Mouse (Mus musculus) midbrain, embryonic 16.5 days (tissue): ENCODE results near the gene Ppp2r5e. TPM values are rescaled to one million over a fixed set of nuclear protein-coding genes. Genes with fewer than 3 reads are reported as not detected.

Experiments used
- ATAC-seq: fragments of 200-750 bp; cut with Nextera tagmentation; 2 replicates; pipeline ENCODE4 v1.8.0; 2017; ENCODE audit warnings: moderate TSS enrichment
- H3K27ac ChIP-seq: fragments of 300-500 bp; sonication (generic); 2 replicates; pipeline ENCODE4 v1.5.1; 2014; ENCODE audit warnings: mild to moderate bottlenecking, low read length, mixed read lengths
- H3K27me3 ChIP-seq: fragments of 300-500 bp; sonication (generic); 2 replicates; pipeline ENCODE4 v1.6.1; 2014; ENCODE audit warnings: low read depth, low read length, mixed read lengths; ENCODE audit not compliant: control insufficient read depth, insufficient read depth
- H3K36me3 ChIP-seq: fragments of 300-500 bp; sonication (generic); 2 replicates; pipeline ENCODE4 v1.6.1; 2014; ENCODE audit warnings: mild to moderate bottlenecking, low read length, moderate library complexity, mixed read lengths; ENCODE audit not compliant: control insufficient read depth, insufficient read depth
- H3K4me1 ChIP-seq: fragments of 300-500 bp; sonication (generic); 2 replicates; pipeline ENCODE4 v1.6.1; 2014; ENCODE audit warnings: mild to moderate bottlenecking, low read length, mixed read lengths; ENCODE audit not compliant: control insufficient read depth, insufficient read depth
- H3K4me2 ChIP-seq: fragments of 300-500 bp; sonication (generic); 2 replicates; pipeline ENCODE4 v1.6.1; 2014; ENCODE audit warnings: mild to moderate bottlenecking, low read length, mixed read lengths
- H3K4me3 ChIP-seq: fragments of 300-500 bp; sonication (generic); 2 replicates; pipeline ENCODE4 v1.5.1; 2014; ENCODE audit warnings: low read depth, mild to moderate bottlenecking, low read length, moderate library complexity, mixed read lengths
- H3K9ac ChIP-seq: fragments of 300-500 bp; sonication (generic); 2 replicates; pipeline ENCODE4 v1.6.1; 2014; ENCODE audit warnings: low read depth, low read length, mixed read lengths
- H3K9me3 ChIP-seq: fragments of 300-500 bp; sonication (generic); replicated peaks from 2 replicates; pipeline ENCODE4 v1.6.1; 2014; ENCODE audit warnings: mild to moderate bottlenecking, low read length, mixed read lengths; ENCODE audit not compliant: control insufficient read depth, poor library complexity, severe bottlenecking
- WGBS: fragments of 180-500 bp; shearing (Covaris S2); extraction: QIAGEN DNeasy Blood & Tissue Kit; methylation state at CpG from one replicate; pipeline ENCODE4 v1.1.7; 2014; 5-methylcytosine and 5-hydroxymethylcytosine counted together
- polyA plus RNA-seq: library from polyadenylated mRNA; unstranded; fragments of >200 nt; fragmentation: Nextera tagmentation; extraction: Ambion mirVana; gene quantifications from 2 replicates; pipeline ENCODE4 v1.2.1, GENCODE M21; 2015

Ppp2r5e gene
- polyA plus RNA-seq: 18.1 and 18.9 TPM in 2 replicates

DNA sequence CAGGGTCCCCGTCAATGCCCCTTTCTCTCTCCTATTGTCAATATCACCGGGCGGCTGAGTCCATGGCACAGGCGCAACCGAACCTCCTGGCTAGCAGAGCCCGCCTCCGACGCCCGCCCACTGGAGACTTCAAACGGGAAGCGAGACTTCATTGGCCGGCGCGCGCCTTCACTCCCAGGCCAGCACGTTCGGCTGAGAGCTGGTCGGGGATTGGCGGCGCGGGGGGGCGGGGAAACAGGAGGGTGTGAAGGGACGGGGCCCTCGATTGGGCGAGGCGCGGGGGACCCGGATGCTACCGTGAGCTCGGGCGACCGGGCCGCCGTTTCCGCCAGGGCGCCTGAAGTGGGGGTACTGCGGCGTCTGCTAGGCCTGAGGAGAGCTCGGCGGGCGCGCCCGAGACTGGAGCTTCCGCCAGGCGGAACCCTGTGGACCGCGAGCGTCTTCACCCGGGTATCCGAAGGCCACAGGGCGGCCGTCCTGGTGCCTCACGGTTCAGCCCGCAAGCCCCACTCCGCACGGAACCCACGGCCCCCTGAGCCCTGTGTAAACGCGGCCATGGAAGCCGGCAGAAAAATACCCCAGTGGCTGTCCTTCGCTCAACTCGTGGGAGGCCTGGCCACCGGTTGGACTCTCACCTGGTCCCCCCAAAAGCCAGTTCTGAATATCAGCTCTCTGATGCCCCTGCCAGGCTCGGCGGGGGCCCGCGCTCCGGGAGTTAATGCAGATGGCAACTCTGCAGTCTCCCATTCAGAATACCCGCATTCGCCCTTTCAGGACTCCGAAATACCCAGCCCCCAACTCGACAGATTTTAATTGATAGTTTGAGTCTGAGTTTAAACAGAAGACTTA, at the start of gene Ppp2r5e:
Gene Ppp2r5e, minus strand, starts transcription at position 92 of the 849 bp plus-strand sequence.
- H3K27me3 ChIP-seq: no peaks in the 10 kb centered on the region
- ATAC-seq: peak; percentile 98
- WGBS: under 1% methylated on average over 71 of the region's 72 CpGs
- H3K9ac ChIP-seq: peak within 1 kb of the TSS; percentile 99
- H3K27ac ChIP-seq: peak within 1 kb of the TSS; percentile 98
- peaks cover 16% of the 10 kb centered on the region for H3K4me1 ChIP-seq
- peak within 1 kb of the TSS; percentile 100 for H3K4me3 ChIP-seq
- no peaks in the 10 kb centered on the region for H3K9me3 ChIP-seq
- H3K36me3 ChIP-seq: no peaks in the 10 kb centered on the region; the same call in 1 of the 2 replicates
- peak within 1 kb of the TSS; percentile 89 for H3K4me2 ChIP-seq

DNA sequence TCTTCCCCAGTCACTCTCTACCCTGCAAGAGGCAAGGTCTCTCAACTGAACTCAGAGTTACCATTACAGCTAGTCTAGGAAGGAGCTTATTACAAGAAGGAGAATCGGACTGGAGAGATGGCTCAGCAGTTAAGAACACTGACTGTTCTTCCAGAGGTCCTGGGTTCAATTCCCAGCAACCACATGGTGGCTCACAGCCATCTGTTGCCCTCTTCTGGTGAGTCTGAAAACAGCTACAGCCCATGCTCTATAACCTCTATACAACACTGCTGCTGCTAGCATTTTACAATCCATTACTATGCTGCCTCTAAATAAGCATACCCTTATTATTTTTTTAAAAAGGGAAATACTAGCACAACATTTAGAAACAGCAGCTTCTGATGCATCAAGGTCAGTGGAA, 49.7 kb upstream of the Ppp2r5e start:
- no peaks in the 10 kb centered on the region for H3K9me3 ChIP-seq
- H3K9ac ChIP-seq: no peak overlapping the region
- H3K4me1 ChIP-seq: peaks cover 16% of the 10 kb centered on the region
- WGBS: 87% methylated on average over 1 of the region's 1 CpGs
- H3K27me3 ChIP-seq: no peaks in the 10 kb centered on the region
- H3K4me3 ChIP-seq: no peak overlapping the region
- no peak overlapping the region for H3K27ac ChIP-seq
- no peaks in the 10 kb centered on the region for H3K36me3 ChIP-seq
- no peak overlapping the region for H3K4me2 ChIP-seq
- ATAC-seq: no peak

DNA sequence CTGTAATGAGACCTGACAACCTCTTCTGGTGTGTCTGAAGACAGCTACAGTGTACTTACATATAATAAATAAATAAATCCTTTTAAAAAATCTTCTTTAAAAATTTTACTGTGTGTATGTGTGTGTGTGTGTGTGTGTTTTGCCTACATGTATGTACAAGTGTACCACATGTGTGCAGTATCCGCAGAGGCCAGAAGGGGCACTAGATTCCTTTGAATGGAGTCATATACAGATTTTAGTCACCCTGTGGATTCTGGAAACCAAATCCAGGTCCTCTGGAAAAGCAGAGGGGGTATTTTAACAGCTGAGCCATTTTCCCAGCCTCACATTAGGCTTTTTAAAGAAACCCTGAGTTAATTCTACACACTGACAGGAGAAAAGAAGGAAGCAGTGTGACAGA, 45.7 kb upstream of the Ppp2r5e start:
- Histone ChIP-seq H3K9ac (no peak overlapping the region), H3K4me2 (no peak overlapping the region), H3K27ac (no peak overlapping the region), H3K27me3 (no peaks in the 10 kb centered on the region), H3K4me1 (no peaks in the 10 kb centered on the region), H3K9me3 (no peaks in the 10 kb centered on the region), H3K4me3 (no peak overlapping the region), H3K36me3 (no peaks in the 10 kb centered on the region)
- WGBS: 90% methylated on average over 1 of the region's 1 CpGs
- no peak for ATAC-seq

DNA sequence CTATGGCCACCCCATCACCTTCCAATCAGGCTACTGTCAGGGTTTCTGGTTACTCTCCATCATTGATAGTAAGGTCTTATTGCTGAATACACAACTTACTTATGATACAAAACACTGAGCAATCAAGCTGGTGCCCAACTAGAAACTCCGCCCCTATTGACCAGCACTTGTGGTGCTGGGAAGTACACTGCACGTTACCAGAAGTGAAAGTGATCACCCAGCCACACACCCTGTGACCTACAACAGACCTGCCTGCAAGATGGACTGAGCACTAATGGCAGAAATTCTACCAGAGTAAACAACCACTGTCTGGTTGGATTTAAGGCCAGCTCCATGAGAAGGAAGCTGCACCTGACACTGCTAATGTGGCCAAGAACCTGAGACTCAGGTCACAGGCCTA, 42.3 kb upstream of the Ppp2r5e start:
- H3K4me3 ChIP-seq: no peak overlapping the region
- H3K27me3 ChIP-seq: no peaks in the 10 kb centered on the region
- no peaks in the 10 kb centered on the region for H3K36me3 ChIP-seq
- no peaks in the 10 kb centered on the region for H3K4me1 ChIP-seq
- no peak for ATAC-seq
- H3K4me2 ChIP-seq: no peak overlapping the region
- H3K27ac ChIP-seq: no peak overlapping the region
- H3K9me3 ChIP-seq: no peaks in the 10 kb centered on the region
- no peak overlapping the region for H3K9ac ChIP-seq
- WGBS: 84% methylated on average over 2 of the region's 2 CpGs

DNA sequence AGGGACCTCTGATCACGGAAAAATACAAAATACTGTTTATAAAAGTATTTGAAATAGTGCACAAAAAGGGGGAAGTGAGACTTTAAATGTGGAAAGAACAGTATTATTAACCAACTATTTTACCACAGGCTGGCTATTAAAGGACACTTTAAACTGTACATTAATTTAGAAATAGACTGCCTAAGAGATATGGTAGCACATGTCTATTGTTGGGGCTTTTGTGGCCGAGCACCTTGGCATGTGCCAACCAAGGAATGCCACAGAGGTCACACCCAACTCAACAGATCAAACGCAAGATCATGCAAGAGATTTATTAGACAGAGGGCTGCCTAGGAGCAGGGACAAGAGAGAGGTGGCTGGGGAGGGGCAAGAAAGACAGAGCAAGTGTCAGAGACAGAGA, 41.1 kb upstream of the Ppp2r5e start:
- Histone ChIP-seq H3K4me2 (no peak overlapping the region), H3K27me3 (no peaks in the 10 kb centered on the region), H3K27ac (no peak overlapping the region), H3K9me3 (no peaks in the 10 kb centered on the region), H3K9ac (no peak overlapping the region), H3K36me3 (no peaks in the 10 kb centered on the region), H3K4me3 (no peak overlapping the region), H3K4me1 (no peaks in the 10 kb centered on the region)
- WGBS: 88% methylated on average over 3 of the region's 3 CpGs
- no peak for ATAC-seq

DNA sequence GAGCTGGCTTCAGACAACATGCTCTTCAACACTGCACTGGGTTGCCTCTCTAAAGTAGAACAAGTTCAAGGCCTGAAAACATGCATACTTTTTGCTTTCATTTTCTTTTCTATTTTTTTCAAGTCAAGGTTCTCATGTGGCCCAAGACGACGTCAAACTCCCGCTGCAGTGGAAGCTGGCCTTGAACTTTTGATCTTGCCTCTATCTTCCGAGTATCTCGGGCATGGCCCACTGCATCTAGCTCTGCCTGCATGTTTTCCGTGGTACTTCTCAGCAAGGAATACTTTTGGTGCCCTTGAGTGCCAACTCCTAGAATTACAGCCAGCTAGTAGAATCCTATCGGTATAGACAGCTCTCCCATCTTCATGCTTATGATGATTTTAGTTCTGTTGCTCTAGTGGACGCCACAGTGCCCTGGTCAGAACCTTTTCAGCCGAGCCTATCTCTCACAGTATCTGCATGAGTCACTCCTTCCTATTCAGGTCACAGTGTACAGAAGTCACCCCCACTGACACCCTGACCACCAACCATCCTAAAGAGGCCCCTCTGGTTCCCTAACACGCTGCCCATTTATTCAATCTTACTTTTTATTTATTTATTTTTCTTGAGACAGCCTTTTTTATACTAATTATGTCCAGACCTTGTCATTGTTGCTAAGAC, 39.9 kb upstream of the Ppp2r5e start:
- Histone ChIP-seq H3K4me3 (no peak overlapping the region), H3K9me3 (no peaks in the 10 kb centered on the region), H3K9ac (no peak overlapping the region), H3K4me1 (no peaks in the 10 kb centered on the region), H3K36me3 (no peaks in the 10 kb centered on the region), H3K4me2 (no peak overlapping the region), H3K27me3 (no peaks in the 10 kb centered on the region), H3K27ac (no peak overlapping the region)
- 91% methylated on average over 10 of the region's 10 CpGs for WGBS
- ATAC-seq: no peak

DNA sequence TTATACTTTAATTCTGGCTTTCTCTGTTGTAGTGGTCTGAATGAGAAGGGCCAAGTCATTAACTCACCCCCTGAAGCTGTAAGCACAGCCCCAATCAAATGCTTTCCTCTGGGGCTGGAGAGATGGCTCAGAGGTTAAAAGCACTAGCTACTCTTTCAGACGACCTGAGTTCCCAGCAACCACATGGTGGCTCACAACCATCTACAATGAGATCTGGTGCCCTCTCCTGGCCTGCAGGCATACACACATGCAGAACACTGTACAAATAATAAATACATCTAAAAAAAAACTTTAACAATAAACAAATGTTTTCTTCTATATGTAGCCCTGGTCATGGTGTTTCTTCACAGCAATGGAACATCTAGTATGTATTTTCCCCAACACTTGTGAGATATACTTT, 33.6 kb upstream of the Ppp2r5e start:
- no peak for ATAC-seq
- WGBS: 58% methylated on average over 1 of the region's 1 CpGs
- Histone ChIP-seq H3K9me3 (no peaks in the 10 kb centered on the region), H3K36me3 (no peaks in the 10 kb centered on the region), H3K27ac (no peak overlapping the region), H3K27me3 (no peaks in the 10 kb centered on the region), H3K4me3 (no peak overlapping the region), H3K9ac (no peak overlapping the region), H3K4me1 (no peaks in the 10 kb centered on the region), H3K4me2 (no peak overlapping the region)

DNA sequence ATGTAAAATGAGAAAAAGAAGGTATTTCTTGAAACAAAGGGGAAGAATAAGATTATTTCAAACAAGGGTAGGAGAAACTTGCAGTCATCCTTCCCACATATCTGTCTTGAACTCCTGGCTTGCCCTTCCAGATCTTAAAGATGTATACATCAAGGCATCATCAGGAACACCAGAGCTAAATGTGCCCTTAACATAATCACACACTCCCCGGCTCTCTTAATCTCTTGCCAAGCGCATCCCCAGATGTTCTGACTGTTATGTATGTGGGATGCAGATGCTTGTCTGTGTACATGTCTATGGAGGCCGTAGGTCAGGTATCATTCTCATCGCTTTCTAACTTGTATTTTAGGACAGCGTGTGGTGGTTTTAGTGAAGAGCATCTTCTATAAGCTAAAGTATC, 27.2 kb upstream of the Ppp2r5e start:
- 94% methylated on average over 5 of the region's 5 CpGs for WGBS

DNA sequence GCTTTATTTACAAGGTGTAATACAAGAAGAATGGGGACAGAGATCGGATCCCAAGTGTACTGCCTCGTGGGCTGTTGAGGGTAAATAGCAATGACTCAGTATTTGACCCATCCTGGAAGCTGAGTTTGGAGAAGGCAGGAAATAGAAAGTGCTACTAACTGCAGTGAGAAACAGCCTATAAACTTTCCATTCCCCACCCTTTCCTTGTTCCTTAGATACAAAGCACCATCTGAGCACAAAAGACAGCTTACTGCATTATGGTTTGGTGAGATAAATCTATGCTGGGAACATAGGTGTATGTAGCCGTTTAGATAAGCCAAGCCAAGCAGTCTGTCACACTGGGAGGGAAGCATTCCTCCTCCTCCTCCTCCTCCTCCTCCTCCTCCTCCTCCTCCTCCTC, 26.8 kb upstream of the Ppp2r5e start:
- ATAC-seq: no peak
- no peak overlapping the region for H3K4me2 ChIP-seq
- 81% methylated on average over 3 of the region's 3 CpGs for WGBS

More for the DNA sequence above, 27.2 kb upstream of the Ppp2r5e start:
- Histone ChIP-seq H3K4me1 (no peaks in the 10 kb centered on the region), H3K36me3 (no peaks in the 10 kb centered on the region), H3K27ac (no peak overlapping the region), H3K9me3 (no peaks in the 10 kb centered on the region), H3K27me3 (no peaks in the 10 kb centered on the region), H3K9ac (no peak overlapping the region), H3K4me3 (no peak overlapping the region), H3K4me2 (no peak overlapping the region)
- ATAC-seq: no peak

More for the DNA sequence above, 26.8 kb upstream of the Ppp2r5e start:
- Histone ChIP-seq H3K4me3 (no peak overlapping the region), H3K4me1 (no peaks in the 10 kb centered on the region), H3K36me3 (no peaks in the 10 kb centered on the region), H3K9ac (no peak overlapping the region), H3K27me3 (no peaks in the 10 kb centered on the region), H3K27ac (no peak overlapping the region), H3K9me3 (no peaks in the 10 kb centered on the region)
